Mouse (Mus musculus) urinary bladder, postnatal 10 days (tissue): Measurements from ENCODE around the gene Tas1r2.

ENCODE experiments used
- DNase-seq: peaks from one replicate; pipeline ENCODE4 v3.0.0; 2022; ENCODE audit warnings: low spot score

Gene Tas1r2

DNA sequence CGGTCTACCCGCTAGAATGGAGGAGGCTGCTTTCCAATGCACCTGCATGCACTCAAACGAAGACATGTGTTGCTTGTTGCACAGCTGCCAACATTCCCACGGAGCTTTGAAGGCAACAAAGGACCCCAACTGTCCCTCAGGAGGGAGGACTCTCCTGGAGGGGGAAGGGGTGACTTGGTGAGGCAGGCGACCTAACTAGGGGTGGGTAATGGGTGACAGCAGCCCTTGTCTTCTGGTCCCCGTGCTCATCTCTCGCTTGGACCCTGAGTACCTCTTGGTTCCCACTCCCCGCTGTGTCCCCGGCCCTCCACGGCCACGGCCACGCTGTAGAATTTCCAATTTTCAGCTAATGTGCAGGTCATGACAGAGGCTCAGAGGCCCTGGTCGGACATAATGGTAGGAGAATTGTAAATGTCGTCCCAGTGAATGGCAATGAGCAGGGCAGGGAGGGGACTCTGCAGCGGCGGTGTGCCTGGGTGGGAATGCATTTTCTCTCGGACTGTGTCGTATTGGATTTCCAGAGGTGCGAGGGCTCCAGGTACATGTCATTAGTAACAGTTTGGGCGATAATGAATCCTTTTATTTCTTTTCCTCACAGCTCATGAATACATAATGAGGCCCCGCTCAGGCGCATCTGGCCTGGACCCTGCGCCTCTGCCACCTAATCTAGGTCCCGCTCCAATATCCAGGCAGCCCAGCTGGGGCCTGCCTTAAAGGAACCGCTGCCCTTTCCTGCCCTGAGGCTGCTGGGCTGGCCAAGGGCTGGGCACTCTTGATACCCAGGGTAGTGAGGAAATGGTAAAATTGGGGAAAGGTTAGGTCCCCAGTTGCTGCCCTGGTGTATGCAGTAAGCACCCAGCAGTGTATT is 57.4 kb downstream of the Tas1r2 start:
- no peak for DNase-seq

GRCm38 (mm10) chr4:139715241-139715932 is 62.0 kb downstream of the Tas1r2 start:
- DNase-seq, result no peak

GRCm38 (mm10) chr4:139716477-139717169 is 63.3 kb downstream of the Tas1r2 start:
- DNase-seq, result no peak

- DNase-seq, result no peak
These were observed 65.6 kb downstream of the Tas1r2 start for GRCm38 (mm10) chr4:139718978-139719377.
